Mouse (Mus musculus) CH12.LX (cell line): Measurements from ENCODE around the gene Ablim1. TPM values are rescaled to one million over a fixed set of nuclear protein-coding genes. Genes with fewer than 3 reads are reported as not detected.

ENCODE experiments used
- DNase-seq: peaks from one replicate; pipeline ENCODE4 v3.0.0-alpha.2; 2013; ENCODE audit errors: extremely low read depth
- H3K27ac ChIP-seq: 2 replicates; pipeline ENCODE4 v1.5.1; 2012; ENCODE audit warnings: low read depth, mild to moderate bottlenecking, control low read depth, moderate library complexity; ENCODE audit not compliant: insufficient read depth
- H3K27me3 ChIP-seq: replicated peaks from 2 replicates; pipeline ENCODE3; 2012; ENCODE audit warnings: inconsistent platforms
- H3K36me3 ChIP-seq, 2 experiments: replicated peaks in 1 of 2; 2 replicates each; pipeline versions ENCODE3 to v1.6.1; 2012; ENCODE audit warnings: inconsistent platforms in 1 of 2, low read length in 1 of 2, mild to moderate bottlenecking in 1 of 2, mixed read lengths in 1 of 2, moderate library complexity in 1 of 2; ENCODE audit not compliant: control insufficient read depth in 1 of 2, insufficient read depth in 1 of 2
- H3K4me1 ChIP-seq, 2 experiments: 2 replicates each; pipeline ENCODE4 v1.6.1; 2012; ENCODE audit warnings: inconsistent platforms in 1 of 2, moderate library complexity in 1 of 2; ENCODE audit not compliant: insufficient read depth in 2 of 2, control insufficient read depth in 1 of 2
- H3K4me2 ChIP-seq: 2 replicates; pipeline ENCODE4 v1.6.1; 2012; ENCODE audit warnings: low read depth, mild to moderate bottlenecking, control low read depth; ENCODE audit not compliant: poor library complexity, insufficient read depth, severe bottlenecking
- H3K4me3 ChIP-seq, 3 experiments: fragments of 150-350 bp in 1 of 3; sonication (generic) in 1 of 3; replicated peaks in 1 of 3; 2 replicates each; pipeline versions ENCODE3 to v1.5.1; 2011 to 2012; ENCODE audit warnings: low read depth in 2 of 3, low read length in 2 of 3, mild to moderate bottlenecking in 2 of 3, moderate library complexity in 2 of 3, control low read depth in 1 of 3, improper control_type of control experiment in 1 of 3, inconsistent platforms in 1 of 3, mixed read lengths in 1 of 3; ENCODE audit not compliant: poor library complexity in 1 of 3
- H3K79me2 ChIP-seq: replicated peaks from 2 replicates; pipeline ENCODE4 v1.6.1; 2012; ENCODE audit warnings: mild to moderate bottlenecking, moderate library complexity; ENCODE audit not compliant: control insufficient read depth, poor library complexity, insufficient read depth, severe bottlenecking; ENCODE audit errors: extremely low read depth
- H3K9ac ChIP-seq: 2 replicates; pipeline ENCODE4 v1.6.1; 2012; ENCODE audit warnings: low read depth, mild to moderate bottlenecking, control low read depth, moderate library complexity; ENCODE audit not compliant: insufficient read depth
- H3K9me3 ChIP-seq: replicated peaks from 2 replicates; pipeline ENCODE3; 2012; ENCODE audit warnings: low read length, inconsistent platforms, mixed read lengths
- BHLHE40 ChIP-seq: IDR thresholded peaks from 2 replicates; pipeline ENCODE4 v1.6.1; 2011; ENCODE audit warnings: mild to moderate bottlenecking, low read depth, low read length, improper control_type of control experiment
- CHD1 ChIP-seq: IDR thresholded peaks from 2 replicates; pipeline ENCODE4 v1.6.1; 2012; ENCODE audit warnings: low read depth, low read length, improper control_type of control experiment, inconsistent platforms
- EP300 ChIP-seq: IDR thresholded peaks from 2 replicates; pipeline ENCODE4 v1.6.1; 2011; ENCODE audit warnings: low read length, improper control_type of control experiment
- ETS1 ChIP-seq: conservative IDR thresholded peaks from 2 replicates; pipeline ENCODE4 v1.6.1; 2012; ENCODE audit warnings: low read depth, mild to moderate bottlenecking, inconsistent platforms, low read length, improper control_type of control experiment, moderate library complexity
- HCFC1 ChIP-seq: IDR thresholded peaks from 2 replicates; pipeline ENCODE4 v1.6.1; 2012; ENCODE audit warnings: low read depth, mild to moderate bottlenecking, inconsistent platforms, low read length, improper control_type of control experiment
- IRF4 ChIP-seq: IDR thresholded peaks from 2 replicates; pipeline ENCODE4 v1.6.1; 2014; ENCODE audit warnings: low read depth, mild to moderate bottlenecking, inconsistent platforms, low read length, improper control_type of control experiment
- JUN ChIP-seq: IDR thresholded peaks from 2 replicates; pipeline ENCODE4 v1.6.1; 2011; ENCODE audit warnings: low read depth, mild to moderate bottlenecking, low read length, improper control_type of control experiment, moderate library complexity; ENCODE audit not compliant: insufficient read depth
- JUND ChIP-seq: conservative IDR thresholded peaks from 2 replicates; pipeline ENCODE4 v1.6.1; 2011; ENCODE audit warnings: low read depth, low read length, improper control_type of control experiment
- KAT2A ChIP-seq: IDR thresholded peaks from 2 replicates; pipeline ENCODE4 v1.6.1; 2012; ENCODE audit warnings: low read length, improper control_type of control experiment, inconsistent platforms; ENCODE audit not compliant: insufficient replicate concordance
- MAX ChIP-seq: IDR thresholded peaks from 2 replicates; pipeline ENCODE4 v1.6.1; 2011; ENCODE audit warnings: low read length, improper control_type of control experiment
- MAZ ChIP-seq: IDR thresholded peaks from 2 replicates; pipeline ENCODE4 v1.6.1; 2012; ENCODE audit warnings: low read depth, mild to moderate bottlenecking, inconsistent platforms, low read length, improper control_type of control experiment, moderate library complexity
- MEF2A ChIP-seq: IDR thresholded peaks from 2 replicates; pipeline ENCODE4 v1.6.1; 2014; ENCODE audit warnings: low read depth, mild to moderate bottlenecking, inconsistent platforms, low read length, improper control_type of control experiment, borderline replicate concordance
- MXI1 ChIP-seq: IDR thresholded peaks from 2 replicates; pipeline ENCODE4 v1.6.1; 2011; ENCODE audit warnings: mild to moderate bottlenecking, low read depth, low read length, improper control_type of control experiment
- MYC ChIP-seq: IDR thresholded peaks from 2 replicates; pipeline ENCODE4 v1.6.1; 2011; ENCODE audit warnings: low read depth, mild to moderate bottlenecking, improper control_type of control experiment, low read length
- NELFE ChIP-seq: IDR thresholded peaks from 2 replicates; pipeline ENCODE4 v1.6.1; 2011; ENCODE audit warnings: low read depth, low read length, improper control_type of control experiment
- NRF1 ChIP-seq: IDR thresholded peaks from 2 replicates; pipeline ENCODE4 v1.6.1; 2014; ENCODE audit warnings: low read depth, mild to moderate bottlenecking, inconsistent platforms, low read length, improper control_type of control experiment, moderate library complexity
- PAX5 ChIP-seq: IDR thresholded peaks from 2 replicates; pipeline ENCODE4 v1.6.1; 2012; ENCODE audit warnings: low read length, inconsistent platforms, mixed read lengths
- POLR2AphosphoS2 ChIP-seq: IDR thresholded peaks from 2 replicates; pipeline ENCODE4 v1.6.1; 2011; ENCODE audit warnings: low read depth, low read length, improper control_type of control experiment
- RCOR1 ChIP-seq: conservative IDR thresholded peaks from 2 replicates; pipeline ENCODE4 v1.6.1; 2012; ENCODE audit warnings: low read depth, mild to moderate bottlenecking, inconsistent platforms, low read length, improper control_type of control experiment
- SMC3 ChIP-seq: IDR thresholded peaks from 2 replicates; pipeline ENCODE4 v1.6.1; 2011; ENCODE audit warnings: low read depth, low read length, improper control_type of control experiment
- TCF12 ChIP-seq: IDR thresholded peaks from 2 replicates; pipeline ENCODE4 v1.6.1; 2014; ENCODE audit warnings: low read depth, mild to moderate bottlenecking, inconsistent platforms, low read length, improper control_type of control experiment
- UBTF ChIP-seq: IDR thresholded peaks from 2 replicates; pipeline ENCODE4 v1.6.1; 2012; ENCODE audit warnings: low read depth, mild to moderate bottlenecking, inconsistent platforms, low read length, improper control_type of control experiment, moderate library complexity
- USF2 ChIP-seq: conservative IDR thresholded peaks from 2 replicates; pipeline ENCODE4 v1.6.1; 2011; ENCODE audit warnings: low read depth, low read length, improper control_type of control experiment
- ZC3H11A ChIP-seq: IDR thresholded peaks from 2 replicates; pipeline ENCODE4 v1.6.1; 2012; ENCODE audit warnings: low read depth, mild to moderate bottlenecking, inconsistent platforms, low read length, improper control_type of control experiment
- ZMIZ1 ChIP-seq: IDR thresholded peaks from 2 replicates; pipeline ENCODE4 v1.6.1; 2012; ENCODE audit warnings: low read depth, mild to moderate bottlenecking, inconsistent platforms, low read length, improper control_type of control experiment
- dilution Hi-C: fragments of 300-500 bp; cut with MboI; formaldehyde crosslinking; loops from 2 replicates; pipeline ENCODE4 v1.14.3; 2020; ENCODE audit warnings: low sequenced_read_pairs; ENCODE audit not compliant: extremely low pct_unique_long_range_greater_than_20kb, extremely low pct_ligation_motif_present
- in situ Hi-C: fragments of 300-500 bp; cut with MboI; formaldehyde crosslinking; loops from 3 replicates; pipeline ENCODE4 v1.14.3; 2019; ENCODE audit warnings: low sequenced_read_pairs, low pct_ligation_motif_present, low pct_unique_long_range_greater_than_20kb, mixed read lengths
- polyA plus RNA-seq: library from polyadenylated mRNA; unstranded; fragments of >175 nt; gene quantifications from 2 replicates; pipeline ENCODE4 v1.2.1, GENCODE M21; 2012; ENCODE audit warnings: low read depth; ENCODE audit not compliant: insufficient read length
- total RNA-seq, 2 experiments: library from RNA; depleted of rRNA; stranded (reverse); fragments of 300-350 nt in 1 of 2; fragments of >200 nt in 1 of 2; gene quantifications; 2 replicates each; pipeline ENCODE4 v1.2.3; 2012 to 2014

Ablim1 gene
- total and polyA plus RNA-seq, 3 experiments: 0.85 to 2.4 (median 2.0) TPM

GRCm38 (mm10) chr19:57247221-57247620, 67.5 kb downstream of the Ablim1 start:
- no peak overlapping the region for H3K9ac ChIP-seq
- no peak overlapping the region for H3K4me3 ChIP-seq
- peaks cover 10 to 31% of the 10 kb centered on the region in 2 experiments for H3K4me1 ChIP-seq
- no peaks in the 10 kb centered on the region for H3K27me3 ChIP-seq
- in situ Hi-C loops: no loop called here
- no peak overlapping the region for H3K4me2 ChIP-seq
- no peaks in the 10 kb centered on the region for H3K79me2 ChIP-seq
- TF ChIP-seq RCOR1: no peak
- no peak for TF ChIP-seq MXI1
- TF ChIP-seq MEF2A: no peak
- TF ChIP-seq MYC: no peak
- no peak for TF ChIP-seq KAT2A
- TF ChIP-seq HCFC1: no peak
- TF ChIP-seq JUND: no peak
- H3K27ac ChIP-seq: no peak overlapping the region
- H3K9me3 ChIP-seq: no peaks in the 10 kb centered on the region
- no peak for DNase-seq
- no peaks in the 10 kb centered on the region for H3K36me3 ChIP-seq
- dilution Hi-C loops: no loop called here

- dilution Hi-C loops: no loop called here
Measured at GRCm38 (mm10) chr19:57244281-57244680, 70.4 kb downstream of the Ablim1 start.

DNA sequence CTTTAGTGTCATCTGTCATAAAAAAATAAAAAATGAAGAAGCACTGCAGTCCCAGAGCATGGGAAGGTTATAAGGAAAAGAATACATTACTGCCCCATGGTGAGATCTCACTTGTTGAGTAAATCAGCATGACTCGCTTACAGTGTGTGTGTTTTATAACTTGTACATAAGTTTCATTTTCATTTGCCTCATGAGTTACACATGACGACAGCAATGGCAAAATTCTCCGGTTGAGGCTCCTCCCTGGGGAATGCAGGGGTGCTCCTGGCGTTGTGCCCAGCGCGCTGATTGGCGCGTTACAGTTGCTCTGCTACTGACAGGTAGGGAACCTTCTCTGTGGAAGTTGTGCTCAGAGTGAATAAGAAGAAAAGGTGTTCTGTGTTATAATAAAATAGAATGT, 71.1 kb downstream of the Ablim1 start:
- H3K9ac ChIP-seq: peak overlapping the region; percentile 30; the same call in 1 of the 2 replicates
- H3K27me3 ChIP-seq: no peaks in the 10 kb centered on the region
- H3K4me2 ChIP-seq: peak overlapping the region; percentile 83
- H3K79me2 ChIP-seq: no peaks in the 10 kb centered on the region
- H3K9me3 ChIP-seq: no peaks in the 10 kb centered on the region
- H3K4me1 ChIP-seq: peaks cover 7 to 22% of the 10 kb centered on the region in 2 experiments
- no peaks in the 10 kb centered on the region for H3K36me3 ChIP-seq
- in situ Hi-C loops: no loop called here
- dilution Hi-C loops: no loop called here
- H3K4me3 ChIP-seq: peak overlapping the region in 2 of 3 experiments; percentile 26 to 37
- no peak overlapping the region for H3K27ac ChIP-seq
- DNase-seq: peak; percentile 55
- TF ChIP-seq NELFE (no peak), TCF12 (no peak), ZMIZ1 (no peak), MYC (no peak), RCOR1 (no peak), KAT2A (no peak), BHLHE40 (no peak), SMC3 (no peak), CHD1 (no peak), UBTF (no peak), IRF4 (peak; percentile 26; the same call in 1 of the 2 replicates), ZC3H11A (no peak), ETS1 (peak; percentile 39; the same call in 1 of the 2 replicates), MAZ (no peak), JUN (no peak), POLR2AphosphoS2 (no peak), EP300 (no peak), USF2 (no peak), NRF1 (no peak), PAX5 (no peak), MAX (peak; percentile 26; the same call in 1 of the 2 replicates), HCFC1 (no peak)

More at GRCm38 (mm10) chr19:57244281-57244680, 70.4 kb downstream of the Ablim1 start:
- in situ Hi-C loops: no loop called here
- H3K36me3 ChIP-seq: no peaks in the 10 kb centered on the region
- H3K9me3 ChIP-seq: no peaks in the 10 kb centered on the region
- no peaks in the 10 kb centered on the region for H3K79me2 ChIP-seq
- H3K27me3 ChIP-seq: no peaks in the 10 kb centered on the region
- H3K4me2 ChIP-seq: 0 out of 2 replicates have a peak overlapping the region, but pooled peaks have one; percentile 83
- no peak for DNase-seq
- H3K4me3 ChIP-seq: no peak overlapping the region
- H3K27ac ChIP-seq: no peak overlapping the region
- no peak overlapping the region for H3K9ac ChIP-seq
- peaks cover 7 to 23% of the 10 kb centered on the region in 2 experiments for H3K4me1 ChIP-seq
- TF ChIP-seq USF2 (0 out of 2 replicates have a peak, but pooled peaks have one; percentile 19), MAX (no peak)
- TF ChIP-seq, all 38 proteins: peak for 1
